Mouse (Mus musculus) left cerebral cortex, adult 8-10 months (tissue): Measurements from ENCODE around the gene Srsf4. TPM values are rescaled to one million over a fixed set of nuclear protein-coding genes. Genes with fewer than 3 reads are reported as not detected.

ENCODE experiments used
- DNase-seq, 2 experiments: peaks; one replicate each; pipeline ENCODE4 v3.0.0; 2022; ENCODE audit warnings: low spot score in 2 of 2
- total RNA-seq, 4 experiments: library from RNA; stranded (reverse); gene quantifications; 2 replicates each; pipeline ENCODE4 v1.2.4; 2022

Srsf4 gene
- total RNA-seq, 4 experiments from 2014 or later, result 59.8 to 68.7 (median 65.7) TPM

- DNase-seq, result no peak
These were observed 635 bp upstream of the Srsf4 start for GRCm38 (mm10) chr4:131872672-131873292.

GRCm38 (mm10) chr4:131874169-131874536 is 736 bp downstream of the Srsf4 start:
- DNase-seq, result no peak

- DNase-seq, result no peak
These were observed 1.1 kb downstream of the Srsf4 start for GRCm38 (mm10) chr4:131874567-131874966.

GRCm38 (mm10) chr4:131875242-131875641 is 1.8 kb downstream of the Srsf4 start:
- DNase-seq, result no peak

- DNase-seq, result no peak
These were observed 3.4 kb downstream of the Srsf4 start for GRCm38 (mm10) chr4:131876836-131877235.

GRCm38 (mm10) chr4:131879692-131880091 is 6.3 kb downstream of the Srsf4 start:
- no peak for DNase-seq

GRCm38 (mm10) chr4:131881306-131881705 is 7.9 kb downstream of the Srsf4 start:
- DNase-seq, result no peak

GRCm38 (mm10) chr4:131883571-131883970 is 10.2 kb downstream of the Srsf4 start:
- no peak for DNase-seq

GRCm38 (mm10) chr4:131885376-131885775 is 12.0 kb downstream of the Srsf4 start:
- no peak for DNase-seq

GRCm38 (mm10) chr4:131888564-131888963 is 15.1 kb downstream of the Srsf4 start:
- DNase-seq, result no peak

- DNase-seq, result no peak
These were observed 17.3 kb downstream of the Srsf4 start for GRCm38 (mm10) chr4:131890692-131891091.

GRCm38 (mm10) chr4:131897109-131897508 is 23.7 kb downstream of the Srsf4 start:
- no peak for DNase-seq

- DNase-seq, result no peak
These were observed 24.4 kb downstream of the Srsf4 start for GRCm38 (mm10) chr4:131897787-131898186.

- DNase-seq, result no peak
These were observed 25.2 kb downstream of the Srsf4 start for GRCm38 (mm10) chr4:131898503-131899179.

GRCm38 (mm10) chr4:131899180-131899554 is 25.8 kb downstream of the Srsf4 start:
- DNase-seq, result no peak

- DNase-seq, result no peak
These were observed 27.7 kb downstream of the Srsf4 start for GRCm38 (mm10) chr4:131901090-131901489.

- no peak for DNase-seq
These were observed 31.1 kb downstream of the Srsf4 start for GRCm38 (mm10) chr4:131904478-131904877.

GRCm38 (mm10) chr4:131906423-131906822 is 33.0 kb downstream of the Srsf4 start:
- no peak for DNase-seq

- DNase-seq, result no peak
These were observed 34.5 kb downstream of the Srsf4 start for GRCm38 (mm10) chr4:131907912-131908311.

- DNase-seq, result no peak
These were observed 37.0 kb downstream of the Srsf4 start for GRCm38 (mm10) chr4:131910237-131910994.

GRCm38 (mm10) chr4:131911521-131911920 is 38.1 kb downstream of the Srsf4 start:
- DNase-seq, result no peak

- DNase-seq, result no peak
These were observed 40.1 kb downstream of the Srsf4 start for GRCm38 (mm10) chr4:131913526-131913925.
